Mouse (Mus musculus) liver, adult (tissue): ENCODE data around the gene Rftn1.

Experiments
- GATA4 ChIP-seq: IDR thresholded peaks from 2 replicates; pipeline ENCODE4 v1.6.1; 2014; ENCODE audit warnings: mild to moderate bottlenecking, low read length; ENCODE audit not compliant: insufficient replicate concordance

Rftn1 gene

DNA sequence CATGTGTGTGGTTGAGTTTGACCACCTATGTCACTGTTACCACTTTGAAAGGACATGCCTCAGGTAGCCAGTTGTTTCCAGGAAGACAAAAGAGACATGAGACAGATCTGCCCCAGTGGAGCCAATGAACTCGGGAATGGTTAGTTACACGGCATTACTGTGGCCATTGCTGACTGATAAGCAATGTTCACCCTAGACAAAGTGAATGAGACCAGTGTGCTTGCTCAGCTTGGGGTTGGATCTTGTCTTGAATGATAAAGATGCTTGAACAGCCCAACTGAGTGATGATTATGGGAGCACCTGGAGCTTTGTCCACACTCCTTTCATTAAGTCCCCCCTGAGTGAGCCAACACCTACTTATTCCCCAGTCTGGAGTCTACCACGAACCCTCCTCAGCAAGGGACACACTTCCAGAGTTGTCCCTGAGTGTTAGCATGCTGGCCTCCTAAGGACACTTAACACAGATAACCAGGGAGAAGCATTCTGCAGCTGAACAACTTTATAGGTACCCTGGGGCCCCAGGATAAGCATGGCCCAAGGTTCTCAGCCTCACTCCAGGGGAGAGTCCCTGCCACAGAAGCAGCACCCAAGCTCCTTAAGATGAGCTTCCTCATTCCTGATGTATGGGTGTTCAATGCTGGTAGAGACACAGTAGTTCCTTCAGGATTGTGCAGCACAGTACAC lies 149.6 kb downstream of the Rftn1 start:
- TF ChIP-seq GATA4 = no peak

DNA sequence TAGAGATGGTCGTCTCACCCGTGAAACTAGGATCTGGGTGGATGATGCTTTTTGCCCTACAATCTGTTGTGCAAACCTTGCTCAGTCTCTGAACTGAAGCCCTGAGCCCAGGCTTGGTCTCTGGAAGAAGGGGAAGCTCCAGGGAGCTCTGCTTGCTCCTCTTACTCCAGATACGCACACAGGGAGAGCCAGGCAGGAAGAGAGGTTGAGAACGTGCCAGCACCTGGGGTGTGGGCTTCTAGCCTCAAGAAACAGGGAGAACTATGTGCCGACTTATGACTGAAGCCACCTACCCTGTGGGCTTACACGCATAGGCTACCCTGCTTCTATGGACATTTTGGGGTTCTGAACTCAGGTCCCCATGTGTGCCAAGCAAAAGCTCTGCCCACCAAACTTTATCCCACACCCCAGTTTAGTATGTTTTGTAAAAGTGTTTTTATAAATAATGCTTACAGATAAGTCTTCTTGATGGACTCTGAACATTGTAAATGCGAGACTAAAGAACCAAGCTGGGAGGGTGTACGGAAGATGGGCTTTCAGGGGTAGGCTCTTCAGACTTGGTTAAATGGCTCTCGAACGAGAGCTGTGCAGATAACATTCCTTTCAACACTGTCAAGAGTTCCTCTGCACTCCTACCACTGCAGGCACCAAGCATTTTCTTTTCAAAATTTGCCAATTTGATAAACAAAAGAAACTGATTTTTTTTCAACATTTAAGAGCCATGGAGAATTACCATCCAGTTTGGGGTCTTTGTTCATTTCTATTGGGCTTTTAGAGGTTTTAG lies 152.4 kb downstream of the Rftn1 start:
- TF ChIP-seq GATA4 = no peak

DNA sequence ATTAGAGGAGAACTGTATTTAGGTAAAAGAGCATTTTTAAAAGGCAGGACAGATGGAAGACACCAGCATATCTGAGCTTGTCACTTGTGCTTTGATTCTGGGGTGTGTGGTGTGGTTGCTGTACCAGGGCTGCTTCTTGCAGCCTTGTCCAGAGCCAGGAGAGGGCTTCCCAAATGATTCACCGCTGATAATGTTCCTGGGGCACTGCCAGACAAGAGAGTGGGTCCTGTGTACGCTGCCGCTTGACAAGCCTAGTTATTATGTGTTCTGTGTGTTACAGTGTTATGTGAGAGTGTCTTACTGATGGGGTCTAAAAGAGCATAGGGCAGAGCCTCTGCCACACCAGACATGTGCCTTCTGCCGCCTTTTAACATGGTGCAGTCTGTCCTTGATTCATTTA lies 153.1 kb downstream of the Rftn1 start:
- no peak for TF ChIP-seq GATA4

DNA sequence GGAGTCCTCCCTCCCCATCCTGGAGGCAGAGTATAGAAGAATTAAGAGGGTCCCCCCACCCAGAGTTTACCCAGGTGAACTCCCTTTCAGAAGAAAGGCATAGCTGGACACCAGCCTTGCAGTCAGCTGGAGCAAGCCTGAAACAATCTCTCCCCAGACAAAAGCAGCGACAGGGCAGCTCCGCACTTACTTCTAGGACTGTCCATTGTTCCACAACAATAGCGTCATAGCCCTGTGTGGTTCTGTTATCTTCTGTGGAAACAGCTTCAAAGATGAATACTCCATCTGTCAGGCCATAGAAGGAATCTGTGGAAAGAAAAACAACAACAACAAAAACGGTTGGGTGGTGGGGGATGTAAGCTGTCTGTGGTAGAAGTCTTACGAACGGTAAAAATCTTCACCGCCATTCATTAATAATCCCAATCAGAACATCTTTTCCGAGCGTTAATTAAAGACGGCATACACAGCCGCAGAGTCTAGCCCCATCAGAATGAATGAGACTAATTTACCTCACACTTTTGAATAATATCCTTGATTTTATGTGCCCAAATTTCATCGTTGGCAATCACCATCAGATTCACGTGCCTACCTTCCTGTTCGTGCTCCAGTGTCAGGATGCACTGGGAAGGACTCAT lies 153.6 kb downstream of the Rftn1 start:
- TF ChIP-seq GATA4 = no peak

DNA sequence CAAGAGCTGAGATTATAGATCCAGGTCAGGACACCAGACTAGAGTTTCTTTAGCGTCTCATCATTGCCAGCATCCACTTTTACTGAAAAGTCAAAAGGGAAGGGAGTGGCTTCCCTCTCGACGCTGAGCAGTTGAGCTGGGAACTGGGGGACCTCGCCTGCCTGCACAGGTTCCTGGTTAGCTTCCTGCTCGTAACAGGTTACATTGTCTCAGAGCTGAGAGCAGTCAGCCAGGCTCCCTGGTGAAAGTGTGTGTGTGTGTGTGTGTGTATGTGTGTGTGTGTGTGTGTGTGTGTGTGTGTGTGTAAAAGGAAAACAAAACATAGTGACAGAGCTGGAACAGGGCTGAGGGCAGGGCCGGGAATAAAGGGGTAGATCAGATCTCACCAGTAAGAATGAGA lies 156.8 kb downstream of the Rftn1 start:
- TF ChIP-seq GATA4 = no peak

DNA sequence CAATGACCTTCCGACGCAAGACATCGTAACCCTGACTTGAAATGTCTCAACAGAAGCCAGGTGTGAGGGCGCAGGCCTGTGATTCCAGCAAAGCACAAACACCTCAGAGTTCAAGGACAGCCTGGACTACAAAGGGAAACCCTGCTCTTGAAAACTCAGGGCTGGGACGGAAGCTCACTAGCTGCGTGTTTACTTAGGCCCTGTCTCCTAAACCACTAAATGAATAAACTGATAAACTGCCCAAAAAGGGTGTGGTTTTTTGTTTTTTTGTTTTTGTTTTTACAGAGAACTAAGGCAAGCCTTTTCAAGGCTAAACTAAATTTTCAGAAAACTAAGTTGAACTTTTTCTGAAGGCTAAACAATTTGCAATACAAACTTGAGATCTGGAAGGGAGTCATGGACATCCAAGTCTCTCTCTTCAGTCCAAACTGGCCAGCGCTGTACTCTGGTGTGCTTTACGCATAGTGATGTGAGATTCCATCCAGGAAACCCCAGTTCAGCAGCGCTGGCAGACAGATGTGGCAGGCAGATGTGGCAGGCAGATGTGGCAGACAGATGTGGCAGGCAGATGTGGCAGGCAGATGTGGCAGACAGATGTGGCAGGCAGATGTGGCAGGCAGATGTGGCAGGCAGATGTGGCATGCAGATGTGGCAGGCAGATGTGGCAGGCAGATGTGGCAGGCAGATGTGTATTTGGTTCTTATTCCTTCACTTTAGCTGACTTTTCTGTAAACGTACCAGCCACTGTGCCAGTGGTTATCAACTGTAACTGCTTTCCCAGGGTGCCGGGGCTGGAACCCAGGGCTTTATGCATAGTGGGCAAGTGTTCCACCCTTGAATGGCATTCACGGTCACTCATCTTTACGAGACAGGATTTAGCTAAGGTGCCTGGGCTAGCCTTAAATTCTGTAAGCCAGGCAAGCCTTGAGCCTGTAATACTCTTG lies 158.7 kb downstream of the Rftn1 start:
- TF ChIP-seq GATA4 = no peak

DNA sequence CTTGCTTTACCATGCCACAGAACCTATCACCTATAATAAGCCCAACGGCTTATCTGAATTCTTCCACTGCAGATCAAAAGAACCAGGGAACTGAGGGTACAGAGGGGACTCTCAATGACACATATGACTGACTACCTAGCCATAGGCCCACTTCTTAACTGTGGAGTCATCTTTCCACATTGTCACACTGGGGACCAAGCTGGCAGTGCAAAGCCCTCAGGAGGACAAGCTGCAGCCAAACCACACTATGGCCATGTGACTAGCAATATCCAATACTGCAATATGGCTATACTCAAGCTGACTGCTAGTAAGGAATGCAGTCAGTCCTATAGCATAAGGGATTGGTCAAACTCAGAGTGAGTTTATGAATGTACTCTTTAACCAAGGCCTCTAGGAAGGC lies 164.8 kb downstream of the Rftn1 start:
- TF ChIP-seq GATA4 = no peak

DNA sequence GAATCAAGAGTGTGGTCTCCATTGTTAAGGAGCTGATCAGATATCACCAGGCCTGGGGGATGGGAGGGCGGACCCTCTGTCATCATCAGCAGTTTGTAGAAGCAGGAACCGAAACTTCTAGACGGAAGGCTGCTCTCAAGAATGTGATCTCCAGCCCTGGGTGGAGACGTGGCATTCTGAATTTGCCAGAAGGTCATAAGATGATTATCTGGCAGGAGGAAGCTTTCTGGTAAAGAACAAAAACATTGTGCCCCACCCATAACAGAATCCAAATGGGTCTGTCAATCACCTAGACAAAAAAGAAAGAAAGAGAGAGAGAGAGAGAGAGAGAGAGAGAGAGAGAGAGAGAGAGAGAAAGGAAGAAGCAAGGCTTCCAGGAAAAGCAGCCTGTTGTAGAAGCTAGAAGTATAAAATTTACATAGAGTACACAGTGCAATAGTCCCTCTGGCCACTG lies 165.3 kb downstream of the Rftn1 start:
- no peak for TF ChIP-seq GATA4

DNA sequence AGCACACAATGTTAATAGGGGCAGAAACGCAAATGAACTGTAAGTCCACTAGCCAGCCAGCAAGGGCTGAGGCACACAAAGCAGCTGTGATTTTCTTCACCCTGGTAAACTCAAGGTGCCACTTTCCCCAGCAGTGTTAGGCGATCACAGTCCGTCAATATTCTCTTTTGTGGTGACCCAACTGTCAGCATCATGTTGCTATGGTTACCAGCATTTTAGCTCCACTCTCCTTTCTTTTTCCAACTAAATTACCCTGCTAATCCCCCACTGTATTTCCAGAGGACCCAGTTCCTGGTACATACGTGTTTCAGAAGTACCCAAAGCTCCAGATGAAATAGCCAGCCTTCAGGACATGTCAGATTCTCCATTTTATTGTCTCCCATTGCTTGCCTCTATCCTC lies 169.1 kb downstream of the Rftn1 start:
- no peak for TF ChIP-seq GATA4

DNA sequence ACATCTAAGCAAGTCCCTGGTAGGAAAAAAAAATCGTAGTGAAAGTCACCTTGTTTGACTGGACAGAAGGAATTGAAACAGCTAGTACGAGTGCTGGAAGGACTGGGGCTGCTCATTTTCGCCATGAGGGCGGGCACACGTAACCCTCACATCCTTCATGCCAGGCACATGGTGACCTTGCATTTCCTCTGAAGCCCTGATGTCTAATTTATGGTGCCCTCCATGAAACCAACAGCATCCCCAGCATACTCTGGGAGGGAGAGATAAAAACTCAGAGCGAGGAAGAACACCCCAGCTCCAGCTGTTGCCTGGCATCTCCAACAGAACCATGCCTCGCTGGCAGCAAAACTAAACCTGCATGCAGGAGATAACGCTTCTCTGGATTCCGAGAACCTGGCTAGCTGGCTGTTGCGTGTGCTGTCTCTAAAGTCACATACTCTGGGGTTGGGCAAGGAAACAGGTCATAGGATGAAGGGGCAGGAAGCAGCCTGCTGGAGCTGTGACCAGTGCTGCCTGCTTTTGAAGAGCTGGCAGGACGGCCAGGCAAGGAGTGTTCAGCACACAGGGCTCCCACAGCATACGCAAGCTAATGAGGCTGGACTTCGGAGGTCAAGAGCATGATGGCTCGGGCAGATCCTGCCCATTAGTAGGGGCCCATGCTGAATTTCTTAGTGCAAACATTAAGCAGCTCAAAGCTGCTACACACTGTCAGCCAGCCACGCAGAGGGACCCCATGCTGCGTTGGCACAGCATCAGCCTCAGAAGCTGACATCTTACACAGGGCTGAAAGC lies 170.1 kb downstream of the Rftn1 start:
- no peak for TF ChIP-seq GATA4

DNA sequence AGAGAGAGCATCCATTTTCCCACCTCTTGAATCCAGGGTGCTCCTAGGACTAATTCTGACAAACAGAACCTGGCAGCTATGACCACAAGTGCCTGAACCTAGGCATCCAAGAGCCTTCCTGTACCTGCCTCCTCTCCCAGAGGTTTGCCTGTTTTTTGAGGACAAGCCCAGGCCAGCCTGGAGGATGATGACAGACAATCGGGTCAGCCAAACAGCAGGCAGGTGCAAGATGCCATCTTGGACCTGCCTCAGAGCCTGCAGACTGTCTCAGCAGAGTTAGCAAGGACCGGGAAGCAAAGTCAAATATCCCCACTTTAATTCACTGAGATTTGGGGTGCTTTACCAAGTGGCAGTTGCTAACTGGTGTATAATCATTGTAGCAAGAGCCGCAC lies 170.7 kb downstream of the Rftn1 start:
- TF ChIP-seq GATA4 = no peak

DNA sequence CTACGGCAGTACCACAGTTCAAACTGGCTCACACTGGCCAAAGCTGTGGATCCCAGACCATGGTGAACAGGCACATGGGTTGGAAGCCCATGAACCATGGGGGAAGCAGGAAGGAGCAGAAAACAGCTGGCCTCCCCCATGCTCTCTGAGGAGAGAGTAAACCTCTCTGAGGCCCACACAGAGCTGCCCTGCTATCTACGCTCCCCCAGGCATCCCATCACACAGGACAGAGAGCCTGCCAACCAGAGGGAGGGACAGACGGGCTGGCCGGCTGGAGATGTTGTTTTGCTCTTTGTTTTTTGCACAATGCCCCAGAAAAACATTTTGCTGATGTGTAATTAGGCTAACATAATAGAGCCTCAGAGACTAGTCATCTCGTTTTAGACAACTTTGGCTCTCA lies 171.4 kb downstream of the Rftn1 start:
- TF ChIP-seq GATA4 = no peak

DNA sequence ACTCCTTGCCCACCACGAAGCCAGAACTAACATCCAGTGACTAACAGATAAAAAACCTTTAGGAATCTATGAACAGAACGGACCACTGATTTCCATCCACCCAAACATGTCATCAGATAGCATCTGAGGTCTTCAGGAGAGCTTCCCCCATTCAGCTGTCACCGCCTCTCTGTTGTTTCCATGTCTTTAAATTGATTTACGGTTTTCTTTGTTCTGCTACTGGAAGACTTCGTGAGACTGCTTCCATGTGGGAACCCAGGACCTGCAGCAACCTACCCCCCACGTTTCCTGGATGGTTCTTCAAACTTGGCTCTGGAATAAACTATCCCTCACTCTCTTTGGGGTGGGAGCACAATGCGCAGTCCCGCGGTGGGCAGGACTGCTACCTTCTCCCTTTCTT lies 175.8 kb downstream of the Rftn1 start:
- TF ChIP-seq GATA4 = no peak

DNA sequence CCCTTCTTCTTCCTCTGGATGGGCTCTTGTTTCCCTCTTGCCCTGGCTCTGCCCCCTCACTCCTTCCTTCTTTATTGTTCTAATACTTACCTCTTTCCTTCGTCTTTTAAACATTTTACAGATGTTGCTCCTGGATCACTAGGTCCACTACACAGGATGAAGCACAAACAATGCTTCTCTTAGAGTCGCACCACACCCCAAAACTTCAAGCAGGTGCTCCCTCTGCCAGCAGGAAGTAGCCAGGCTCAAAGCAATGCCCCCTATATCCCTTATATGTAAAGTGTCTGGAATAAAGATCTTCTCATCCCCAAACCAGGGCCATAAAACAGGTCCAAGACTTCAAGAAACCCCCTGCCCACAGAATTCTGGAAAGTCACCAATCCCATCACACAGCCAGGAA lies 176.6 kb downstream of the Rftn1 start:
- TF ChIP-seq GATA4 = no peak
